Mouse (Mus musculus) brain, embryonic 14.5 days (tissue): ENCODE results near the gene Pla2g4b.

Source experiments
- CTCF ChIP-seq: fragments of 200-500 bp; IDR thresholded peaks from 2 replicates; pipeline ENCODE4 v1.5.1; 2012; ENCODE audit warnings: inconsistent platforms, mild to moderate bottlenecking, moderate library complexity, borderline replicate concordance; ENCODE audit not compliant: insufficient read depth, insufficient read length; ENCODE audit errors: extremely low read depth
- POLR2A ChIP-seq: fragments of 200-500 bp; IDR thresholded peaks from 2 replicates; pipeline ENCODE4 v1.6.1; 2012; ENCODE audit warnings: mild to moderate bottlenecking, inconsistent platforms, borderline replicate concordance; ENCODE audit not compliant: poor library complexity, insufficient read depth, insufficient read length, severe bottlenecking; ENCODE audit errors: extremely low read depth

- no peak for TF ChIP-seq CTCF
- TF ChIP-seq POLR2A = no peak
These were observed 32.2 kb upstream of the Pla2g4b start for GRCm38 (mm10) chr2:120000882-120001584.
